Mouse (Mus musculus) frontal cortex, postnatal 36 days (tissue): ENCODE data around the gene Slc7a15.

Experiments used
- DNase-seq, 2 experiments: peaks; one replicate each; pipeline ENCODE4 v3.0.0; 2022; ENCODE audit warnings: low spot score in 2 of 2

Gene Slc7a15

DNA sequence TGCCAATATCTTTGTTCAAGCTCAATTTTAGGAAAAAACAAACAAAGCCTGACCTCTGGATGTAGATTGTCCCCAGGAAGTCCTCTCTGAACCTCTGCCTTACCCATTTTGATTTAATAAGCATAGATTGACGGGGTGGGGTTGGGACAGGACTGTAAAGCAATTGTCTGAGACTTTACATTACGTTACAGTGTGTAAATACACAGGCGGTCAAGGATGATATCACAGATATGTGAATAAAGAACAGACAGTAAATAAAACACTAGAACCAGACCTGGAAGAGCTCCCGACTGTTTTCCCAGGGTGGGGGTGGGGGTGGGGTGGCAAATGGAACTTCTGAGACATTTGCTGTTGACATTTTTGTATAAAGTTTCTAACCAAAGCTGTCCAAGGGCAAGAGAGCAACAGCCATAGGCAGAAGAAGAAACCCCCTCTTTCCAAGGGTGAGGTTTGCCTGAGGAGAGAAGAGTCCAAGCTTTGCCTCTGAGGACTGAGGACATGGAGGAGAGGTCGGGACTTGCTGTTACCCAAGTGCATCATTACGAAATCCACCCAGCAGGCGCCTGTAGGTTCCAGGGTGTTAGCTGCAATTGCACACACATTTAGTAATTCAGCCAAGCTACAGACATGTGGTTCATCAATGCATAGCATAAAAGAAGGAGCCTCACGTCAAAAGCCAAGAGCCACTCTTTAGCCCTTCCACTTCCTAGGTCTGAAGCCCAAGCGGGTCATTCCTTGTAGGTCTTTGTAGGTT is 91.7 kb downstream of the Slc7a15 start:
- no peak for DNase-seq

DNA sequence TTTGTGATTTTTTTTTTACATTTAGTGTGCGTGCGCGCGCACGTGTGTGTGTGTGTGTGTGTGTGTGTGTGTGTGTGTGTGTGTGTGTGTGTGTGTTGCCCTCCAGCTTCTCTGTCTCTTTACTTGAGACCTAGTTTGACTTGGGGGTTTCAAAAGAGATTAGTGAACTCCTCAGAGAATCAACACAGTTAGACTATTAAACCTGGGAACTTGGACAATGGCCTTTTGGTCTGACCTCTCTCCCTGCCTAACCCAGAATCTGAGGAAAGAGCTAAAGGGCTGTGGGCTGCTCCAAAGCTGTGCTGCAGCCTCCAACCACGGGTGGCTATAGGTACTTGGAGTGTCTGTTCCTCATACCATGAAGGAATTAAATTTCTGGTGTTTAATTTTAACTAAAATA is 94.7 kb downstream of the Slc7a15 start:
- DNase-seq: no peak

DNA sequence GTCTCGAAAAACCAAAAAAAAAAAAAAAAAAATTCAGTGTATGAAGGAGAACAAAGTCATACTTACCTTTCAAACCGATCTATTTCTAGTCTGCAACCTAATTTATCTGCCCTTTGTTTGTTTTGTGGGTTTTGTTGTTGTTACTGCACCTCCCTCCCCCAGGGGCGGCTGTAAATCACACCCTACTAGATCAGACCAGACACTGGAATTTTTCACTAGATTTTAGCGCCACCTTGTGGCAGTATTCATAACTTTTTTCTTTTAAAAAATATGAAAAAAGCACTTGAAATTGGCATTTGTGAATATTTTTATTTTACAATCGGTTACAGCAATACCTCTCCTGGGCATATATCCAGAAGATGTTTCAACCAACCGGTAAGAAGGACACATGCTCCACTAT is 96.3 kb downstream of the Slc7a15 start:
- DNase-seq: peak in 1 of 2 experiments; percentile 42

DNA sequence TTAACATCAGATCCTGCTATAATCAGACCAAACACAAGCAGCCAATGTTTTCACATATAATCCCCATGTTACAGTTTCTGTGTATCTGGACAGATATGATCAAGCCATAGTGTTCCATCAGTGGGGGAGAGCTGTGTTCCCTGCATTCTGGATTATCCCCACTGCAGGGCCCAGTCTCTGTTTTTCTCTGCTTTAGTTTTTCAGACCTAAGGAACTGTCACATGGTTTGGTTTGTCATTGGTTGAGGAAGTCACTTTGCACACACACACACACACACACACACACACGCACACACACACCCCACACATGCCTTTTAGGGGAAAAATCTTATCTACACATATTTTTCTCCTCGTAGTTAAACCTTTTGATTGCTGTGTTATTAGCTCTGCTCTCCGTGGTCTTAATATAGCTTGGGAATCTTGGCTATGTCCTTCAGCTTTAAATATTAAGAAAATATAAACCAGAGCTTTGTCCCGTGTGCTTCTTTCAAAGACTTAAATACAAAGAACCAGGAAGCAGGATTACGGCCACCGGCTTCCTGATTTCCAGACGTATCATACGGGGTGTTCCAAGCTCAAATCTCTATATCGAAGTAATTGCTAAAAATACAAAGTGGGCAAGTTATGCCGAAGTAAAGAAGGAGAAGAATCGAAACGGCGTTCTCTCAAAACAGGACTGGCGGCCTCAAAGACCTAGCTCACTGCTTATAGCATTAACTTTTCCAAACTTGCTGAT is 97.1 kb downstream of the Slc7a15 start:
- no peak for DNase-seq

DNA sequence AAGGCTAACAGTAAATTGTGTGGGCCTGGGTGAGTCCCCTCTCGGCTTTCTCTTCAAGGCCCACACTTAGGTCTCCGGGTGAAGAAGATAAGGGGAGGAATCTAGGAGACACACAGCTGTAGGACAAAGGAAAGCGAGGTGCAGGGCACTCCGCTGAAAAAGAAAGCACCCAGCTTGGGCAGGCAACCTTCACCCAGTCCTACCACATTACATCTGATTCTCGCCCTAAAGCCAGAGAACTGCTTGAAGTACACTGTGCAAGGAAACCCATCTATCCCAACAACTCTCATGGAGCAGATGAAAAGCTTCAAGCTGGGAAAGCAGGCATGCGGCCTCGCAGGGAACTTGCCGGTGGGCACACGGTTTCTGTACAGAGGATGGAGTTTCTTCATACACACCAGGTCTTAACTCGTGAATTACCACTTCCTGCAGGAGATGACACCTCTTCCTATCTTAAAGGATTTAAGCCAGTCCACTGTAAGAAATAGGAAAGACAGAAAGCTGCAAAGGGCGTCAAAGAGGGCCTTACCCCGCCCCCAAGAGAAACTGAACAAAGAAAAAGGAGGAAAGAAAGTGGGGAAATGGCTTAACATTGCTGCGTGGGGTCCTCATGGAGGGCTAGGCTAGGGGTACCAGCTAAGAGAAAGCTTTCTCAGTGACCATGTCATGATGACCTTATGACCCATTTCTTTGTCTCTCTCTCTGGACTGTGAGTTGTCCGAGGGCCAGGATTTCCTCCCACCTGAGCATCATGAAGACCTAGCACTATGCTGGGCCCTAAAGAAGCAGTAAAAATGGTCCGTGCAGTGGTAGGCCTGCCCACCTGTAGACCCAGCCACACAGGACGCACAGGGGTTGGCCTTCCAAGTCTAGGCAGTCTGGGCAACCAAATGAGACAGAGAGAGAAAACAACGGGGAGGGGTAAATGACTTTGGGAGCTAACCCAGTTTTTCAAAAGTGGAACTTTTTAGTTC is 98.0 kb downstream of the Slc7a15 start:
- no peak for DNase-seq

DNA sequence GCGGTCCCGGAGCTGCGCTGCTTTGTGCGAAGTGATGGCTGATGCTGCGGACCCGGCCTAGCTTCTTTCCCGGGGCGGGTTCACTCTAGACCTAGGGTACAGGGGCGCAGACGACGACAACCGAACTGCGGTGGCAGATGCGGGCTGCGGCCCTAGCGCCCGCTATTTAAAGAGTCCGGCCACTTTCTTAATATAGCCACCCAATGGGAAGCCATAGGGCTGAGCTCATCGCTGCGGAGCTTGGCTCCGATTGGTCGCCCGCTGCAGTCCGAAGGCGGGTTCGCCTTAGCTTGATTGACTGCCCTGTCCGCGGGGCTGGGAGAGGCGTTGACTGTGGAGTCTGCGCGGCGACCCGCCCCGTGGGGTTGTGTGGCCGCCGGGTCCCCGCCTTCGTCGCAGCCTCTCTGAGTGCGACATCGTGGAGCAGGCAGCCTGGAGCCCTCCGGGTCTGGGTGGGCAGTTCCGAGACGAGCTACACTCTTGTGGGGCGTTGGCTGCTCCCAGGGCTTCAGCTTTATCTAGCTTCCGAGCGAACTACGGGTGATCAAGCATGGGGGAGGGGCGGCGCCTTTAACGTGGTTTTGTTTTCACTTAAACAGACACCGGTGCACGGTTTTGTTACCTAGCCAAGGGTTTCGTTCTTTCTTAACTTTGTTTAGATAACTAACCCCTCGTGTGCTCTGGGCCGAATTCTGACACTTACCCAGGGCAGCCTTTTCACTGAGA is 98.8 kb downstream of the Slc7a15 start, which contains the start of gene Rhob:
Rhob (minus strand) TSS at position 139 of the 726 bp plus-strand sequence.
- DNase-seq: peak; percentile 99

DNA sequence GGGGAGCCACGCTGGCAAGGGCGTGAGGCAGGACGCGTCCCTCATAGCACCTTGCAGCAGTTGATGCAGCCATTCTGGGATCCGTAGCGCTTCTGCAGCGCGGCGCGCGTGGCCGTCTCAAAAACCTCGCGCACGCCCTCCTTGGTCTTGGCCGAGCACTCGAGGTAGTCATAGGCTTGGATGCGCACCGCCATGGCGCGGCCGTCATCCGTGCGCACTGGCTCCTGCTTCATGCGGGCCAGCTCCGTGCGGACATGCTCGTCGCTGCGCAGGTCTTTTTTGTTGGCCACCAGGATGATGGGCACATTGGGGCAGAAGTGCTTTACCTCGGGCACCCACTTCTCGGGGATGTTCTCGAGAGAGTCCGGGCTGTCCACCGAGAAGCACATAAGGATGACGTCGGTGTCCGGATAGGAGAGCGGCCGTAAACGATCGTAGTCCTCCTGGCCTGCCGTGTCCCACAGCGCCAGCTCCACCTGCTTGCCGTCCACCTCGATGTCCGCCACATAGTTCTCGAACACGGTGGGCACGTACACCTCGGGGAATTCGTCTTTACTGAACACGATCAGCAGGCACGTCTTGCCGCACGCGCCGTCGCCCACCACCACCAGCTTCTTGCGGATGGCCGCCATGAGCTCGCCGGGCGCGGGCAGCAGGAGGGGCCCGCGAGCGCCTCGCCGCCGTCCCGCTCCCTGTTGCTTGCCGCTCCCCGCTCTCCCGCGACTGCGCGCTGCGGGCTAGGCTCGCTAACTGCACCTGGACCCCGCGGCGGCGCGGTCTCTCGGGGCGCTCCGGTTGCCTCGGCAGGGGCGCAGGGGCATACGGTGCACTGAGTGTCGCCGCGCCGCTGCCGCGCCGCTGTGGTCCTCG is 99.6 kb downstream of the Slc7a15 start:
- DNase-seq: peak in 1 of 2 experiments; percentile 71

DNA sequence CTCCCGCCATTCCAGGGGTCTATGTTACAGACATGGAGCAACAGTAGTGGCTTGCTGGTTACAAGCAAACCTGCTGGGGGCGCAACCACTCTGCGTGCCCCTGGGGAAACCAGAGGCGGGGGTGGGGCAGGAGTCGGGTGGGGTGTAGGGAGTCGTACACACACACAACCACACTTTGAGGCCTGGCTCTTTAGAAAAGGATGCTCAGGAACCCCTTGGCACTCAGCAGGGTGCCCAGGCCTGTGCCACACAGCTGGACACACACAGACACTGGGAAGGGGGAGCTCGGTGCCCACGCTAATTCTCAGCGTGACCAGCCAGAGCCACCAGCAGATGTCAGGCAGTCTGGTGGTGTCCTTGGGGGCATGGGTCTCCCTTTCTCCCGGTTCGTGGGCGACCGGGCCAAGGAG is 100.3 kb downstream of the Slc7a15 start:
- DNase-seq: peak; percentile 38 to 42

DNA sequence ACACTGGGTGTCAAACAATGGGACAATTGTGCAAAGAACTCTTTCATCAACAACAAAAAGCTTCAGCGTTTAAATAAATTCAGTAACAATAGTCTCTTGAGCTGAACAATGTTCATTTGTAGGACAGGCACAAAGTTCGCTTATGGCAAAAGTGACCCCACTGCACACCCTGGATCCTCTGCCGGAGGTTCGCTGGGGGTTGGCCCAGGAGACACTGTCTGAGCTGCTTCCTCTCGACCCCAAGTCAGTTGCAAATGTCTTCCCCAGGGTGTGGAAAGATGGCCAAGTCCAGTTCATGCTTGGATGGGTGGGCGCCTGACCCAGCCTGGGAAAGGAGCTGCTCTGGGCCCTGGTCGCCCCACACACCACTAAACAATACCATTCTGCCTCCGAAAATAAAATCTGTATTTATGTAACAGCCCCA is 100.7 kb downstream of the Slc7a15 start:
- DNase-seq: peak; percentile 29 to 37

DNA sequence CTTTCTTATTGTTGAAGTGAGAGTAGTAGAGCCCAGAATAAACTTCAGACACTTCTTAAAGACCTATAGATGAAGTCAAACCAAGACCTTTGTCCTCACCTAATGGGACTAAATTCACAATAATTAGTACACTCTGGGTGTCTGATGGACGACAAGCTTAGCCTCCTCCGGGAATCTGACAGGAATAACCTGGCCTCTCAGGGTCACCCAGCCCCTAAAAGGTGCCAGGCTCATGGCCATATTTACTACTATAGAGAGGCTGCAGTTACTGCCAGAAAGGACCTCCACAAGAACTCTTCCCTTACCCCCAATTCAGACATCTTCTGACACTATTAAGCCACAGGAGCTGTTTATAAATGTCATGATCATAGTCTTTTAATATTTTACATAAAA is 101.6 kb downstream of the Slc7a15 start:
- DNase-seq: no peak

DNA sequence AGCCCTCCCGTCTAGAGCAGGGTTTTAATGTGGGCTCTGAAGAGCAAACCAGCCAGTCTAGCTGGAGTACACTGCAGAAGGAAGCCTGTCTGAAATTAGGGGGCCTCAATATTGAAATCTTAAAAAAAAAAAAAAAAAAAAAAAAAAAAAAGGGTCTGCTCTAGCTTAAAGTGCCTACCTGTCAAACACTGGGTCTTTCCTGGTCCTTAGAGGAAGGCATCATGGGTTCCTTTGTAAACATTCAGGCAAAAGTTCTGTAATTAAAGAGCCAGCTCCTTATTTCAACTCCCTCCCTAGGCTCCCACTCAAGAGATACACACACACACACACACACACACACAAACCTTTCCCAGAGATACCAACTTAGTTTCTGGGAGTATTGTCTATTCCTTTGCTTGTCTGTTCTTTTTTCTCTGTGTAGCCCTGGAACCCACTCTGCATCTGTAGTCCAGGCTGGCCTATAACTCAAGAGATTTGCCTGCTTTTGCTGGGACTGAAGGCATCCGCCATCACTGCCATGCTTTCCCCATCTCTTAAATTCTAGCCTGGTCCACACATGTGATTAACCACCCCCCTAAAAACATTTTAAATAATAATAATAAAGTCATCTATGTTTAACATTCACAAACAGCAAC is 102.1 kb downstream of the Slc7a15 start:
- DNase-seq: no peak

DNA sequence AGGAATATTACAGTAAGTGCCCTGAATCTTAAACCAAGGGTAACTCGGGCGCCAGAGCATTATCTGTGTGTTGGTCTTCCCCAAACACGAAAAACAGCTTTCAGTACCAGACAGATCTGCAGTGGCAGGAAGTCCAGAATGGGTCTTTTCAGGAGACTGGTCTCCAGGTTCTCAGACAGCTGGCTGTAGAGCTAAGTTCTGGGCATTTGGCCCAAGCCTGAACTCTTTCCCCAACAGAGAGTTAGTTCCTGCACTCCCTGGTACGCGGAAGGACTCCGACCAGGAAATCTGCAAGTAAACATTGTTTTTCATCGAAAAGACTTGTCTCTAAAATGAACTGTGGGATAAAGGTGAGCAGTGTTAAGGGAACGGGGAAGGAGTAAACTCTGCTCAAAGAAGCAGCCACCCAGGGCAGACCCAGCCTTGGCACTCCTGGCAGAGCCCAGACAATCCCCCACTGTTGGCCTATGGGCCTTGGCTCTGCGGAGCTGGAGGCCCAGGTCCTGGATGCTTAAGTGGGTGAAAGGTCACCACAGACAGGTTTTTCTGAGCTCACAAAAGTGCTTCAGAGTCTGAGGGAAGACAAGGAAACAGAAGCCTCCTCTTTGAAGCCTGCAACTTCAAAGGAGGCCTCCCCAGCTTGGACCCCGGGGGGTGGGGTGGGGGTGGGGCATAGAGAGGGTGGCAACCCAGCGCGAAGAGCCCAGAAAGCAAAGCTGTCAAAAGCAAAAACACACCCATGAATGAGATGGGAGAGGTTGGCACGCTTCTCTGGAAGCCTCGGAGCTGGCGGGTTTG is 102.8 kb downstream of the Slc7a15 start:
- peak in 1 of 2 experiments; percentile 54 for DNase-seq

DNA sequence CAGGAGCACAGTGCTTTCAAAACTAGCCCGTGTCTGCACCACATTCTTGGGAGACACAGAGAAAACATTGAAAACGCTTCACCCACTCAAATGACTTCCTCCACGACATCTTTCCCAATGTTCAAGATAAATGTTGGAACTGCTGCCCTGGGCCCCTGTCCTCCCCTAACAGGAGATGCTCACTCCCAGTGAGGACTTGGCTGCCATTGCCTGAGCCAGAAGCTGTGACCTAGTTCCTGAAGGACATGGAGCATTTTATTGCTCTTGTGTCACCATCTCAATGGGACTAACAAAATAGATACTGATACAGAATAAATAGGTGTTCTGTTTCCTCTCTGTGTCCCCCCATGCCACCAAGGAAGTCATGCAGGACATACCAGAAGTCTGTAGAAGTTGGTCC is 104.2 kb downstream of the Slc7a15 start:
- DNase-seq: no peak

DNA sequence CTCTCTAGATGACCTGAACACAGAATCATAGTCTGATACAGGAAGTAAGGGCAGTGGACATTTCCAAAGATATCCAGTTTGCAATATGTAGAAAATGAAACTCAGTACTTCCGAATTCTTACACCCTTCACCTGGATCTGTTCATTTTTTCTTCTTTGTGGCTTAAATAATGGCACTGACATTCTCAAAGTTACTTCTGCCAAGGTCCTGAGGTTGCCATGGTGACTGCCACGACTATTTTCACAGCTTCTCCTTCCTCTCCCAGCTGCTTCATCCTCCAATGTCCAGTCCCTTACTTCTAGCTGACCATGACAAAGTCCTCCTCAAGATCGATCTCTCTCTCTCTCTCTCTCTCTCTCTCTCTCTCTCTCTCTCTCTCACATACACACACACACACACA is 105.5 kb downstream of the Slc7a15 start:
- no peak for DNase-seq

DNA sequence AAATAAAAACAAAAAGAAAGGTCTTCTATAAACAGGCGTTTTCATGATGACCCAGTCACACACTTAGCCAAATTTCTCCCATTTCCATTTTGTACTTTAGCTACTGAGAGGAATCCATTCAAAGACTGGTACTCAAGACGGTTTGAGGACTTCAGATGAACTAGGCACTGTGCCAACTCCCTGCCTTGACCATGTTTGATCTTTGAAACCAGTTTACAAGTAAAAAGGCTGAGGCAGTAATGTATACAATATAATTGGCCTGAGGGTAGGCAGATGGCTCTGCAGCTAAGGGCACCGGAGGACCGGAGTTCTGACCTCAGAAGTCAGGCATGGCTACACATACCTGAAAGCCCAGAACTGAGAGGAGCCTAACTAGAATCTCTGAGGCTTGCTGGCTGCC is 109.8 kb downstream of the Slc7a15 start:
- DNase-seq: no peak

DNA sequence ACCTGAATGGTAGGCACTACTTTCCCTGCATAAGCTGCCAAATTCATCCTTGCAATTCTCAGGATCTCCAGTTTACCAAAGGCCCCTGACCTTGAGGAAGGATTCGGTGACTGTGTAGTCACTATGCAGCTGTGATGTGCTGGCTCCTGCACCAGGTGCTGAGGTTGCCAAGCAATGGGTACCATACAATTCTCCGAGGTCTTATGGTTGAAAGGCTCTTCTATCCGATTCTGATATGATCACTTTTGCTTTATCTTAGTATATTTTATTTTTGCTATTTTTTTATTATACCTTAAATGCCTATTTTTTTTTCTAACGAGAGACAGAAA is 110.2 kb downstream of the Slc7a15 start:
- no peak for DNase-seq

DNA sequence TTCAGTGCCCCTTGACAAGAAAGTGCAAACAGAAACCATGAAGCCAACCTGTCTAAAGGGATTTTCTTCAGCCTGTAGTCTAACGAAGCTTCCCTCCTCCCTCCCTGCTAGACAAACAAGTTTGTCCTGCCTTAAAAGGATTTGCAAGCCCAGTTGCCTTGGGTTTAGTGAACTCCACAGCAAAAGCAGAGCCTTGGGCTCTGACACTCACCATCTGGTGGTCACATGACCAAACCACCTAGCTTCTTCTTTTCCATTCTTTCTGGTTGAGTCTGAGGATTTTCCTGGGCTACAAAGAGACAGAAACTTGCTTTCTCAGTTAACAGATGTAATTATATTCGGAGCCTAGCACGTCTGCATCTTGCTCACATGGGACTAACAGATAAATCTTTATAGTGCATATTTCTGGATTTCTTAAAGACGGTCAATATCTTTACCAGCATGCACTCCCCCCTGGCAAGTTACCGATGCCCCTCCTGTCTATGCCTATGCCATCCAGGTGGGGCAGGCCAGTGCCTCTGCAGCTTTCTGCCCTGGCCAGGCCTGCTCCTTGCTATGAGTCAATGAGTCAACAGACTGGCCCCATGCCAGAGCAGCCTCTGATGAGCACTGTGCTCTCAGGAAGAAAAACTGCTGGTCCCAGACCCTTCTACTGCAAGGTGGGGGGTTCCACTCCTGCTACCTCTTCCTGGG is 110.8 kb downstream of the Slc7a15 start:
- no peak for DNase-seq

DNA sequence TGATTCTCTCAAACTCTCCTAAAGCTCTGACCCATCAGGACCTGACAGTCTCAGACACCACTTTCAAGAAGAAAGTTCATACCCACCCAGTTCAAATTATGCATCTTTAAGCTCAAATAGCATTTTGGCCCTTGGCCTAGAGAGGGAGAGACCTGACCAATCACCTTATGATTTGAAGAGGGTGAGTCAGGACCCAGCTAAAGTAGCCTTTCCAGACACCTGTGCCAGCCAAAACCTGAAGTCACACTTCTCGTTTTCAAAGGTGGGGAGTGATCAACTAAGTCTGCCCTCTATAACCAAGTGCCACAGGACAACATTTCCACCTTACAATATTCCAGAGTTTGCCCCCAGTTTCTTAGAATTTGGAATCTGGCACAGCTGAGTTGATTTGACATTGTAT is 111.6 kb downstream of the Slc7a15 start:
- no peak for DNase-seq

DNA sequence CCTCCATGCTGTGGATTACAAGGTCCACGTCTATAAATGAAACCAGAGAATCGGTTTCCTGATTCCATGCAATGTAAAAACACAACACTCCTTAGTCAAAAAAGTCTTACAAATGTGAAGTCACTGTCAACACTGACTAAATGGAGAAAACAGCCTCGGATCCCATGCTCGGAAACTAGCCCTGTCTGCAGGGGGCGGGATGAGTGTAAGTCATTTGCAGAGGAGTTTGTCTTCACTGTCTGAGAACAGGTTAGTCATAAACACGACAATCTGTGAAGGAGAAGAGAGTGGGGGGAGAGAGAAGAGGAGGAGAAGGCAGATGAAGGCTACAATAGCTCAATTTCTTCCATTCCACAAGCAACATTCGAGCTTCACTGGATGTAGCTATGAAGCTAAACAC is 113.6 kb downstream of the Slc7a15 start:
- DNase-seq: no peak
